Mouse (Mus musculus): Measurements from ENCODE around the gene Sema5a.

Gene Sema5a

DNA sequence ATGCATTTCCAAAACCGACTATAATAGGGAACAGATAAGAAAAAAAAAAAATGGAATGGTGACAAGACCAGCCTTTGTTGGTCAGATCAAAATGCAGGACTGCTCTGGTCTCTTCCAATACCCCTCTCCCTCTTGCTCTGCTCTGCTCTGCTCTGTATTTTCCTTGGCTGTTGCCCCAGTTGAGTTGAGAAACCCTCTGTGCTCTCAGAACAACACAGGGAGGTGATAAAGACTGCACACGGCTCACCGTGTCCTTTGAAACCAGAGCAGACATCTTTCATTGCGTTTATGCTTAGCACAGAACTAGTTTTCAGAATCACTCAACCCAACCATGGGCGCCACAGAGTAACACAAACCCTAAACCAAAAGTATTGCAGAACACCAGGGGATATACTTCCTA lies 72.5 kb downstream of the Sema5a start:
- no peak for DNase-seq

DNA sequence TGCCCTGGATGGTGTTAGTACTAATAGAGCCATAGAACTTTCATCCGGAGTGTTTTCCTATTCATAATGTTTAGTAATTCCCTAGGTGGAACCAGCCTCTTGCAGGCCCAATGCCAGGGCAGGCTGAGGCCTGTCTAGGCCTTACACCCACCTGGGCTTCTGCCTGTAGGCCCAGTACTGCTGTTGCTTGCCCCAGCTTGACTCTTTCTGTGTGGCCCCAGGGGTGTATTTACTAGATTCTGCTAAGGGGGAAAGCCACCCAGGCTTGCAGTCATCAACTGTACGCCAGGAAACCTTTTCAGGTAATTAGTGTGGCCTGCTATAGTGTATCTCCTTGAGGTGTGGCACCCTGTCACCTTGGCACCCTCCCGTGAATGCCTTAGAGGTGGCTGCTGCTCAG lies 76.1 kb downstream of the Sema5a start:
- no peak for DNase-seq

- DNase-seq = no peak
Measured at GRCm38 (mm10) chr15:32322455-32323220, 78.0 kb downstream of the Sema5a start.

GRCm38 (mm10) chr15:32323224-32323623 lies 78.6 kb downstream of the Sema5a start:
- no peak for DNase-seq

DNA sequence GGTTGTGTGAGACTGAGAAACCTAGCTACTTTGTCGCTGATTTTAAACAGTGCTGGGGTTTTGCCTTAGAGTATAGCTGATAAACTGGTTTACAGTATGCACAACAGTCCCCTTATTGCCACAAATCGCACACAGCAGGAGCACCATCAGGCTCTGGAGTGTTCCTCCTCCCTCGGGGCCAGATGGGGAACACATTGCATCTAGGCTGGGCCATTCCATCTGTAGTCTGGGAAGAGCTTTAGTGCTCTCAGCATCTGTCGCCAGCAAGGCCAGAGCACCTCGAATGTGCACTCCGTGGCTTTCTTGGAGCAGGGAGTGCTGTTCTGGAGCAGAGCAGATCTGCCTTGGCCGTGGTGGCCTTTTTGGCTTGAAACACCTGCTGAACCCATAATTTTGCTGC lies 79.5 kb downstream of the Sema5a start:
- no peak for DNase-seq

GRCm38 (mm10) chr15:32328370-32329004 lies 83.9 kb downstream of the Sema5a start:
- DNase-seq = no peak

DNA sequence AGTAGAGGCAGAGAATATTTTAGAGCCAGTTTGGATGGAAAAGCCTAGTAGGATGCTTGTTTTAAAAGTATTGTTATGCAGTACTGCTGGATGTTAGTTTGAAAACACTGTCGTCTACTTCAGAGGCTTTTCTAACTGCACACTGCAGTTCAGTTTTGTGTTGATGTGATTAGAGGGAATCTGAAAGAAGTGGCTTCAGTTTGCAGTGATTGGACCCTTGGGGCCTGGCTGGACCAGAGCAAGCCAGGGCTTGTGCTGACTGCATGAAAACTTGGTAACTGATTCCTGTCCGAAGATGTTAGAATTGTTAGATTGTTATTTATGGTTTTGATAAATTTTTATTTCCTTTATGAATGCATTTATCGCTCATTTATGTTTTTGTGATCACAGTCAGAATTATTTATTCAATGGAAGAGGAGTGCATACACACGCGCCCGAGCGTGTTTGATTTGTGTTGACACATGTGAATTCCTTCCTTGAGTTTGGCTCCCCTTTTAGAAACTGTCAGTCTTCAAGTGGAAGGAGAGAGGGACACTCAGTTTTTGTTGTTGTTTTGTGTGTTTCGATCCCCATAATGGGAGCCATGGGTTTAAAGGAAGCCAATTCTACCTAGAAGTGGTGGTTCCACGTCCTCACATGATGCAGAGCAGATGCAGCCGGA lies 85.2 kb downstream of the Sema5a start:
- no peak for DNase-seq

GRCm38 (mm10) chr15:32330427-32330826 lies 85.8 kb downstream of the Sema5a start:
- DNase-seq = no peak

GRCm38 (mm10) chr15:32331037-32331436 lies 86.4 kb downstream of the Sema5a start:
- no peak for DNase-seq

- DNase-seq = no peak
Measured at GRCm38 (mm10) chr15:32333456-32333855, 88.8 kb downstream of the Sema5a start.

DNA sequence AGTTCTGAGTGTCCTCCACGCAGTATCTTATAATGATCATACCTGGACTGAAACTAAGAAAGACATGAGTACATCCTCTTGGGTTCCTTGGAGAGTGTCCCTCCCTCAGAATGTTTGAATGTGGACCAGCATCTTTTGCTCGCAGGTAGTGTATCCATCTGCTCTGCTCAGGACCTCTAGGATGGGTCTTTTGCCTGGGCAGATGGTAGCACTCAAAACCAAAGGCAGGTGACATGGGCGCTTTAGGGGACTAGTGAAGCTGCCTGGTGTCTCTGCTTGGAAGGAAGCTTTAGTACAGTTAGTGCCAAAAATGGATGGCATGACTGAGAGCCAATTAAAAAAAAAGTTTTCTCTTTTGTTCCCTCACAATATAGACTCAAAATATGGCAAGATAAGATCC lies 93.2 kb downstream of the Sema5a start:
- no peak for DNase-seq

DNA sequence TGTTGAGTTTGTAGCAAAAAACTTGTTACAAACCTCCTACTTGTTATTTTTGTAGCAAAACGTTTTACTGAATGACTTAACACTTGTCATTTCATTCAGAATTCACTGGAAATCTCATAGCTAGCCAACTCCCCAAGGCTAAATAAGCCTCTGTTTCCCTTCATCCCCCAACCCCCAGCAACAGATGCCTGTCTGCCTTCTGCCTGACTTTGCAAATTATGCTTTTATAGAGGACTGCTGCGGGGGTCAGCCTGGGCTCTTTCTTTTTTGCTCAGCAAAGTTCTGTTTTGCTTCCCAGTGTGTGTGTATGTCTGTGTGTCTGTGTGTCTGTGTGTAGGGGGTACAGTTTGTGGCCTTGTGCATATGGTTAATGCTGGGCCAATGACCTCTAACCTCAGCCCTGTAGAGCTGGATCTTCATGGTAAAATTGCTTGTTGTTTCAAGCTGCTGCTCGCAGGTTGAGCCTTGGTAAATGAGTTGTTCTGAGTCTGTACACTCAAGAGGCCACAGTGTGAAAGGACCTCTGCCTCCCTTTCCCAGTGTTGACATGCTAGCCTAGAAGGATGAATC lies 94.2 kb downstream of the Sema5a start:
- DNase-seq = no peak

DNA sequence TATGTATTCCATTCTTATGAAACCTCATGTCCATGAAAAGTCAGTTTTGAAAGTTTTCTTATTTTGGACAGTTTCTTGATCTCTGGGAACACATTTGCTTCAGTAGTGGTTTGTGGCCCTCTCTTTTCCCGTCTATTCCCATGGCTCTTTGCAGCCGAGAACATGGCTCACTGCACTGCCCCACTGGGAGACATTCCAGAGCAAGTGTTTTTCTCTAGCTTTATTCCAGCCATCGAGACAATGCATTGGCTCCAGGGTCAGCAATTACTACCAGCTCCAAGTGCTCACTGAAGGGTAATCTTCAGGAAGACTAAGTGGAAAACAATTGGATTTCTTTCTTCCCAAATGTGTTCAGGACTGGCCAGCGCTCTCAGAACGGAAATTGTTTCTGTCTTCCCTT lies 94.8 kb downstream of the Sema5a start:
- DNase-seq = no peak

GRCm38 (mm10) chr15:32341423-32341822 lies 96.8 kb downstream of the Sema5a start:
- no peak for DNase-seq

GRCm38 (mm10) chr15:32343544-32343943 lies 98.9 kb downstream of the Sema5a start:
- no peak for DNase-seq

GRCm38 (mm10) chr15:32347315-32347714 lies 102.7 kb downstream of the Sema5a start:
- no peak for DNase-seq

DNA sequence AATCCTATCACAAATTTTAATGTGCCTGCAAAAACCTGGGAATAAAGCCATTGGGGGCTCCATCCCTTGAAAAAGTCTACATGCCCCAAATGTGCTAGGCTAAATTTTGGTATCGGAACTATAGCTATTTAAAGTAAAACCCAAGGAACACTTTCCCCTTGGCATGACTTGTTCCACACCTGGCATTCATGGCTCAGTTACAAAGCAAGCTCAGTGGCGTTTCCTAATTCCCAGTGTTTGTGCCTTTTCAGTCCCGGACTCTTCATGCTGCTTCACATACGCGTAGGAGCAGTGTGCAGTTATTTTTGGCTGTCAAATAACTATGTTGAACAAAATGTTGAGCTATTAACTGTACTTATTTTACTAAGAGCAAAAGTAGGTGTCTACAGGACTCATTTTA lies 104.7 kb downstream of the Sema5a start:
- no peak for DNase-seq

DNA sequence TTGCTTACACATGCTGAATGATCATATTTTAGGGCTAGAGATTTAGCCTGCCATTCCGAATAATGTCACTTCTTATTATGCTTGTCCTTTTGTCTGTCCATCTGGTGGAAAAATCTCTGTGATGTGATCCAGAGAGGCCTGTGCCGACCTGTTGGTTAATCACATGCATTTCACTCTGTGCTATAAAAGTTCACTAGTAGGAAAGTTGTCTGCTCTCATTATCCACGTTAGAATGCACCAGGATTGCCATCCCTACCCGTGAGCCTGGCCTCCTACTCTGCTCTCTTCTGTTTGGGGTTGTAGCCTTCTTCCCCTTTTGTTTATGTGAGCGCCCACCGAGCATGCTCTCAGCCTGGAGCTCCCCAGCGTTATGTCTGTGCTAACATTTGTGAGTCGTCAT lies 108.4 kb downstream of the Sema5a start:
- DNase-seq = no peak

DNA sequence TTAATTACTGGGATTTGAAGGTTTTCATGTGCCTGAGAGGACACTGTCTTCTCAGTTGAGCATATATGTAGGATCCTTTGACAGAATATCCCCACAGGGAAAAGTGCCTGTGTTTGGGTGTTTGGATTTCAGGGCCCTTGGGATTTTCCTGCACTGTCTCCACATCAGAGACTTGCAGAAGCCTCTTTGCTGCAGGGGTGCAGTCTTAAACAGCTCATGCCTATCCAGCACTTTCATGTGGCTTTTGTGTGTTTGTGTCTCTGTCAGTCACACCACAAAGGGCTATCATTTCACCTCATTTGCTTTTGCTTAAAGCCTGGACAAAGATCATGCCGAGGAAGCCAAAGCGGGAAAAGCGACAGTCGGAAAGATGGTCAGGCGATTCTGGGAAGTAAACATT lies 108.9 kb downstream of the Sema5a start:
- no peak for DNase-seq

DNA sequence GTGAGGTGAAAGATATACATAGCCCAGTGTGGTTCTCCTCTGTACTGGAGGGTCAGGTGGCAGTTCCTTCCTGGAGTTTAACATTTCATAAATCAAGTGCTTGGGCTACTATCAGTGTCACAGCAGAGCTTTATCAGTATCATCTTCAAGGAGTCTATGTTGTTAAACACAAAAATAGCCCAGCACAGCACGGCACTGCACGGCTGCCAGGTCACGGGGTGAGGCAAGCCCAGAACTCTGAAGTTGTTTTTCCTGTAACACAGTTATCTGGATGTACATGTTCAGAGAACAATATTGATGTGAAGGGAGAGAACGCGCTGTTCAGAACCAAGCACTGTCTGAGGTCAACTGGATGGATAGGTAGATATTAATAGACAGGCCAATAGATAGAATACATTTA lies 112.2 kb downstream of the Sema5a start:
- no peak for DNase-seq

GRCm38 (mm10) chr15:32367841-32368240 lies 123.2 kb downstream of the Sema5a start:
- DNase-seq = no peak

GRCm38 (mm10) chr15:32370914-32371313 lies 126.3 kb downstream of the Sema5a start:
- no peak for DNase-seq

GRCm38 (mm10) chr15:32371385-32371784 lies 126.8 kb downstream of the Sema5a start:
- DNase-seq = no peak

GRCm38 (mm10) chr15:32376326-32376725 lies 131.7 kb downstream of the Sema5a start:
- no peak for DNase-seq
